Mouse (Mus musculus): ENCODE measurements at regions not wholly inside any gene's neighbourhood (a gene's known extent, or its start where the extent isn't known, plus 50 kb on each side); places are given as distances from the start of the nearest gene placed in this dataset.

- TF ChIP-seq MAX (IDR thresholded peaks at IDR 0.05; ENCODE audit: low read depth) (no peak), POLR2A (IDR thresholded peaks at IDR 0.05; ENCODE audit: insufficient read length, low read depth) (no peak), CEBPB (IDR thresholded peaks at IDR 0.05; ENCODE audit: insufficient read depth, poor library complexity, severe bottlenecking) (no peak), USF1 (IDR thresholded peaks at IDR 0.05; ENCODE audit: low read depth) (no peak), TCF12 (IDR thresholded peaks at IDR 0.05; ENCODE audit: insufficient read depth, poor library complexity, severe bottlenecking) (no peak), MYOG (IDR thresholded peaks at IDR 0.05; ENCODE audit: control insufficient read depth in 1 of 3, insufficient read depth in 1 of 3, insufficient read length in 2 of 3, low read depth in 2 of 3) (no peak), E2F4 (IDR thresholded peaks at IDR 0.05; ENCODE audit: insufficient read depth) (no peak), POLR2AphosphoS2 (IDR thresholded peaks at IDR 0.05; ENCODE audit: insufficient read length, low read depth) (no peak), TCF3 (IDR thresholded peaks at IDR 0.05; ENCODE audit: insufficient read length, low read depth) (no peak), MYOD1 (IDR thresholded peaks at IDR 0.05; ENCODE audit: control insufficient read depth in 1 of 3, insufficient read length in 2 of 3, low read depth in 2 of 3) (no peak)
Measured at GRCm38 (mm10) chr12:59621132-59621531, 401.6 kb upstream of the Fbxo33 start.

All from myocyte (in vitro differentiated cells).